Mouse (Mus musculus) limb, embryonic 15.5 days (tissue): ENCODE measurements around the gene Sh3pxd2b. TPM values are rescaled to one million over a fixed set of nuclear protein-coding genes. Genes with fewer than 3 reads are reported as not detected.

Source experiments
- ATAC-seq: fragments of 200-750 bp; cut with Nextera tagmentation; 2 replicates; pipeline ENCODE4 v1.8.0; 2017; ENCODE audit warnings: low read depth, moderate TSS enrichment; ENCODE audit not compliant: insufficient number of reproducible peaks, low FRiP score, low TSS enrichment
- H3K27ac ChIP-seq: fragments of 300-500 bp; sonication (generic); 2 replicates; pipeline ENCODE4 v1.5.1; 2015; ENCODE audit warnings: moderate library complexity, mild to moderate bottlenecking, inconsistent platforms
- H3K27me3 ChIP-seq: fragments of 300-500 bp; sonication (generic); 2 replicates; pipeline ENCODE4 v1.6.1; 2015; ENCODE audit warnings: inconsistent platforms
- H3K36me3 ChIP-seq: fragments of 300-500 bp; sonication (generic); 2 replicates; pipeline ENCODE4 v1.6.1; 2015; ENCODE audit warnings: inconsistent platforms
- H3K4me1 ChIP-seq: fragments of 300-500 bp; sonication (generic); 2 replicates; pipeline ENCODE4 v1.6.1; 2015; ENCODE audit warnings: inconsistent platforms
- H3K4me2 ChIP-seq: fragments of 300-500 bp; sonication (generic); 2 replicates; pipeline ENCODE4 v1.6.1; 2015; ENCODE audit warnings: mild to moderate bottlenecking, inconsistent platforms
- H3K4me3 ChIP-seq: fragments of 300-500 bp; sonication (generic); 2 replicates; pipeline ENCODE4 v1.5.1; 2015; ENCODE audit warnings: mild to moderate bottlenecking, inconsistent platforms
- H3K9ac ChIP-seq: fragments of 300-500 bp; sonication (generic); 2 replicates; pipeline ENCODE4 v1.6.1; 2015; ENCODE audit warnings: inconsistent platforms
- H3K9me3 ChIP-seq: fragments of 300-500 bp; sonication (generic); 2 replicates; pipeline ENCODE4 v1.6.1; 2016; ENCODE audit warnings: inconsistent platforms
- WGBS: fragments of 180-500 bp; shearing (Covaris S2); methylation state at CpG from one replicate; pipeline ENCODE4 v1.1.7; 2015; 5-methylcytosine and 5-hydroxymethylcytosine counted together
- polyA plus RNA-seq: library from polyadenylated mRNA; unstranded; fragments of >200 nt; fragmentation: Nextera tagmentation; extraction: Ambion mirVana; gene quantifications from 2 replicates; pipeline ENCODE4 v1.2.1, GENCODE M21; 2015

The Sh3pxd2b gene
- polyA plus RNA-seq, 1 experiment from 2014 or later, result 28.6 TPM

GRCm38 (mm10) chr11:32450216-32450615, 102.6 kb downstream of the Sh3pxd2b start:
- Histone ChIP-seq H3K9me3 (no peaks in the 10 kb centered on the region), H3K9ac (no peak overlapping the region), H3K4me3 (no peak overlapping the region), H3K4me2 (no peak overlapping the region), H3K27ac (no peak overlapping the region), H3K4me1 (peaks cover 13% of the 10 kb centered on the region), H3K27me3 (no peaks in the 10 kb centered on the region), H3K36me3 (no peaks in the 10 kb centered on the region)
- ATAC-seq, result no peak
- 3% methylated on average over 1 of the region's 1 CpGs for WGBS

DNA sequence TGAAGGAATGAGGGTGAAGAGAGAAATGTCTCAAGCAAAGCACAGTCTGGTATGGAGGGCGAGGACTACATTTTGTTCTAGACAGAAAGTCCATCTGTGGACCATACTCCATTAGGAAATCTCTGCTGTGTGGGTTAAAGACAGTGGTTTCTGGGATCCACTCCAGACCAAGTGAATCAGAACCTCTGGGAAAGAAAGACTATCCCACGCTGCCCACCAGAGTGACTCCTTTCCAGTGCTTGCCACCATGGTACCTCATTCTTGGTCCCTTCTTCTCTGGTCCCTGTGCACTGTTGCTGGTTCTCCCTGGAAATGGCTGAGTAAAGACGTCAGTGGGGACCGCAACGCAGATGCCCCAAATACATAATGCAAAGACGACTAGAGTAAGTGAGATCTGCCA, 103.7 kb downstream of the Sh3pxd2b start:
- WGBS, result 94% methylated on average over 6 of the region's 6 CpGs
- no peak for ATAC-seq
- H3K27me3 ChIP-seq, result no peaks in the 10 kb centered on the region
- no peaks in the 10 kb centered on the region for H3K9me3 ChIP-seq
- no peak overlapping the region for H3K9ac ChIP-seq
- H3K4me1 ChIP-seq, result peaks cover 13% of the 10 kb centered on the region
- no peaks in the 10 kb centered on the region for H3K36me3 ChIP-seq
- no peak overlapping the region for H3K27ac ChIP-seq
- H3K4me2 ChIP-seq, result no peak overlapping the region
- H3K4me3 ChIP-seq, result no peak overlapping the region

GRCm38 (mm10) chr11:32452745-32453144, 105.1 kb downstream of the Sh3pxd2b start:
- Histone ChIP-seq H3K4me3 (no peak overlapping the region), H3K9me3 (no peaks in the 10 kb centered on the region), H3K27me3 (no peaks in the 10 kb centered on the region), H3K36me3 (no peaks in the 10 kb centered on the region), H3K9ac (no peak overlapping the region), H3K27ac (peak overlapping the region; percentile 99; the same call in 1 of the 2 replicates), H3K4me1 (peaks cover 13% of the 10 kb centered on the region), H3K4me2 (no peak overlapping the region)
- ATAC-seq, result no peak
- 96% methylated on average over 4 of the region's 4 CpGs for WGBS

DNA sequence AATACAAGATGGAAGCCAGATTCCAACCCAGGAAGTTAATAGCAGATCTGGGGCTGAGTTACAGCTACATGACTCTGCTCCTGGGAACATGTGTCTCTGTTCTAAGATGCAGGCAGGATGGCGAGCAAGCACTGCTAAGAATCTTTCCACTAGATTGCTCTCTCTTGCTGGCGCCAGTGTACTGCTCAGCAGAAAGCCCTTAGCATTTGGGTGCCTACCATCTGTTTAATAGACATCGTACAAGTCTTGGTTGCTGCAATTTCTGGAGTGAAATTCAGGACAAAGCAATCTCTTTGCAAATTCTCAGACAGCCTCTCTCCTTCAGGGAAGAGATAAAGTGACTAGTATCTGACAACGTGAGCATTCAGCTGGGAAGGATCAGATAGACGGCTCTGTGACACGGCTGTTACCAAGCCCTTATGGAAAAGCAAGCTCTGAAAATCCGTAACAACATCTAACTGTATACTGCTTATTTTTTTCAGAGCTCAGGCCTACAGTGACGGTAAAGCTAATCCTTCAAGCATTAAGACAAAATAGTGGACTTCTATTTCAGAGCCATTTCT, 105.8 kb downstream of the Sh3pxd2b start:
- peak overlapping the region; percentile 99 for H3K27ac ChIP-seq
- no peaks in the 10 kb centered on the region for H3K9me3 ChIP-seq
- WGBS, result 35% methylated on average over 8 of the region's 8 CpGs
- H3K9ac ChIP-seq, result no peak overlapping the region
- no peaks in the 10 kb centered on the region for H3K27me3 ChIP-seq
- 0 out of 2 replicates have a peak overlapping the region, but pooled peaks have one; percentile 1 for H3K4me3 ChIP-seq
- no peaks in the 10 kb centered on the region for H3K36me3 ChIP-seq
- H3K4me1 ChIP-seq, result peaks cover 13% of the 10 kb centered on the region
- no peak for ATAC-seq
- no peak overlapping the region for H3K4me2 ChIP-seq

- WGBS, result 2% methylated on average over 19 of the region's 19 CpGs
- ATAC-seq, result peak; percentile 32
Measured at GRCm38 (mm10) chr11:32454231-32454799, 106.7 kb downstream of the Sh3pxd2b start.

GRCm38 (mm10) chr11:32454800-32455506, 107.3 kb downstream of the Sh3pxd2b start, which contains the start of gene Ubtd2:
TSS of gene Ubtd2 (plus strand) at chr11:32455370.
- H3K9me3 ChIP-seq, result no peaks in the 10 kb centered on the region
- H3K27ac ChIP-seq, result peak within 1 kb of the TSS; percentile 99
- H3K4me3 ChIP-seq, result peak within 1 kb of the TSS; percentile 81
- under 1% methylated on average over 81 of the region's 86 CpGs for WGBS
- H3K4me1 ChIP-seq, result peaks cover 13% of the 10 kb centered on the region
- peak within 1 kb of the TSS; percentile 84 for H3K4me2 ChIP-seq
- H3K9ac ChIP-seq, result peak within 1 kb of the TSS; percentile 95
- peak; percentile 97 for ATAC-seq
- H3K36me3 ChIP-seq, result no peaks in the 10 kb centered on the region
- H3K27me3 ChIP-seq, result no peaks in the 10 kb centered on the region

More at GRCm38 (mm10) chr11:32454231-32454799, 106.7 kb downstream of the Sh3pxd2b start:
- Histone ChIP-seq H3K36me3 (no peaks in the 10 kb centered on the region), H3K27ac (peak overlapping the region; percentile 99), H3K27me3 (no peaks in the 10 kb centered on the region), H3K4me1 (peaks cover 13% of the 10 kb centered on the region), H3K4me3 (peak overlapping the region; percentile 81), H3K9me3 (no peaks in the 10 kb centered on the region), H3K9ac (peak overlapping the region; percentile 95), H3K4me2 (peak overlapping the region; percentile 84)

GRCm38 (mm10) chr11:32455507-32456141, 108.0 kb downstream of the Sh3pxd2b start:
- Histone ChIP-seq H3K36me3 (no peaks in the 10 kb centered on the region), H3K27ac (peak overlapping the region; percentile 99), H3K27me3 (no peaks in the 10 kb centered on the region), H3K4me2 (peak overlapping the region; percentile 84), H3K4me3 (peak overlapping the region; percentile 81), H3K9me3 (no peaks in the 10 kb centered on the region), H3K4me1 (peaks cover 10% of the 10 kb centered on the region), H3K9ac (peak overlapping the region; percentile 95)
- peak; percentile 12 for ATAC-seq
- WGBS, result under 1% methylated on average over 45 of the region's 58 CpGs

DNA sequence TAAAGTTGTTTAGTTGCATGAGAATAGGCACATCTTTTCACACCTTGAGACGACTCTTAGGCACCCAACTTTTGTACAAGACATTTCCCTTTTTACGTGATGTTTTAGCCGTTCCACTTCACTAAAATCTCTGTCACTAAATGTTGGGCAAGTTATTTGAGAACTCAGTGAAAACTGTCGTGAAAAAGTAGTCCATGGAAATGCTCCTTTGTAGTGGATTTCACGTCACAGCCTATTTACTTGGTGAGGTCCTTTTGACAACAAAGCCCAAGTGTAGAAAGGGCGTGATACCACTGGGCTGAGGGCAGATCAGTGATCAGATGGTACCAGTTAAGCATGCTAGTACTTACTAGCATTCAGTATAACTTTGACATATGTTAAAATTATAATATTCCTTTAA, 108.7 kb downstream of the Sh3pxd2b start:
- WGBS, result 6% methylated on average over 6 of the region's 6 CpGs
- H3K4me3 ChIP-seq, result peak overlapping the region; percentile 81
- H3K27me3 ChIP-seq, result no peaks in the 10 kb centered on the region
- no peaks in the 10 kb centered on the region for H3K9me3 ChIP-seq
- H3K4me2 ChIP-seq, result peak overlapping the region; percentile 84
- peak overlapping the region; percentile 99 for H3K27ac ChIP-seq
- no peak for ATAC-seq
- H3K9ac ChIP-seq, result peak overlapping the region; percentile 95
- peaks cover 10% of the 10 kb centered on the region for H3K4me1 ChIP-seq
- H3K36me3 ChIP-seq, result no peaks in the 10 kb centered on the region

GRCm38 (mm10) chr11:32464282-32464681, 116.7 kb downstream of the Sh3pxd2b start:
- H3K27ac ChIP-seq, result no peak overlapping the region
- no peaks in the 10 kb centered on the region for H3K36me3 ChIP-seq
- no peak overlapping the region for H3K9ac ChIP-seq
- H3K4me1 ChIP-seq, result peaks cover 11% of the 10 kb centered on the region
- H3K9me3 ChIP-seq, result no peaks in the 10 kb centered on the region
- H3K4me2 ChIP-seq, result no peak overlapping the region
- H3K4me3 ChIP-seq, result no peak overlapping the region
- ATAC-seq, result no peak
- H3K27me3 ChIP-seq, result no peaks in the 10 kb centered on the region
- 66% methylated on average over 2 of the region's 2 CpGs for WGBS

GRCm38 (mm10) chr11:32471925-32472324, 124.3 kb downstream of the Sh3pxd2b start:
- Histone ChIP-seq H3K9ac (no peak overlapping the region), H3K4me3 (no peak overlapping the region), H3K36me3 (no peaks in the 10 kb centered on the region), H3K4me2 (no peak overlapping the region), H3K27me3 (no peaks in the 10 kb centered on the region), H3K9me3 (no peaks in the 10 kb centered on the region), H3K4me1 (peaks cover 2% of the 10 kb centered on the region; the same call in 1 of the 2 replicates), H3K27ac (no peak overlapping the region)
- WGBS, result 72% methylated on average over 2 of the region's 2 CpGs
- no peak for ATAC-seq

- Histone ChIP-seq H3K4me1 (peaks cover 2% of the 10 kb centered on the region; the same call in 1 of the 2 replicates), H3K4me3 (no peak overlapping the region), H3K9ac (no peak overlapping the region), H3K4me2 (no peak overlapping the region), H3K27ac (no peak overlapping the region), H3K27me3 (no peaks in the 10 kb centered on the region), H3K36me3 (no peaks in the 10 kb centered on the region), H3K9me3 (no peaks in the 10 kb centered on the region)
- 74% methylated on average over 3 of the region's 3 CpGs for WGBS
- no peak for ATAC-seq
Measured at GRCm38 (mm10) chr11:32474725-32475124, 127.1 kb downstream of the Sh3pxd2b start.
